Mouse (Mus musculus) MEL (cell line): ENCODE measurements around the gene Scgb1c1. TPM values are rescaled to one million over a fixed set of nuclear protein-coding genes. Genes with fewer than 3 reads are reported as not detected.
A peak's percentile ranks its signal among the peaks of the same experiment; 100 is the strongest.

ENCODE experiments used
- DNase-seq: peaks from one replicate; pipeline ENCODE4 v3.0.0; 2011; ENCODE audit warnings: low read depth, low spot score
- H3K27ac ChIP-seq: 2 replicates; pipeline ENCODE4 v1.5.1; 2012; ENCODE audit warnings: low read depth, mild to moderate bottlenecking, control low read depth, low read length, moderate library complexity; ENCODE audit not compliant: control insufficient read depth
- H3K27me3 ChIP-seq, 2 experiments: fragments of 150-350 bp in 1 of 2; sonication (generic) in 1 of 2; 2 replicates each; pipeline ENCODE4 v1.6.1; 2012; ENCODE audit warnings: low read length in 2 of 2, mild to moderate bottlenecking in 2 of 2, improper control_type of control experiment in 1 of 2, moderate library complexity in 1 of 2; ENCODE audit not compliant: insufficient read depth in 2 of 2, control insufficient read depth in 1 of 2
- H3K36me3 ChIP-seq, 2 experiments: 2 replicates each; pipeline ENCODE4 v1.6.1; 2012 to 2014; ENCODE audit warnings: low read length in 2 of 2, improper control_type of control experiment in 1 of 2, inconsistent platforms in 1 of 2, mild to moderate bottlenecking in 1 of 2; ENCODE audit not compliant: insufficient read depth in 2 of 2, control insufficient read depth in 1 of 2
- H3K4me1 ChIP-seq, 2 experiments: fragments of 150-350 bp in 1 of 2; sonication (generic) in 1 of 2; 2 replicates each; pipeline ENCODE4 v1.6.1; 2012; ENCODE audit warnings: low read length in 2 of 2, improper control_type of control experiment in 1 of 2, mild to moderate bottlenecking in 1 of 2; ENCODE audit not compliant: insufficient read depth in 2 of 2, control insufficient read depth in 1 of 2
- H3K4me3 ChIP-seq, 2 experiments: fragments of 150-350 bp in 1 of 2; sonication (generic) in 1 of 2; 2 replicates each; pipeline ENCODE4 v1.5.1; 2012; ENCODE audit warnings: low read depth in 2 of 2, low read length in 2 of 2, mild to moderate bottlenecking in 2 of 2, moderate library complexity in 2 of 2, control low read depth in 1 of 2, improper control_type of control experiment in 1 of 2; ENCODE audit not compliant: control insufficient read depth in 1 of 2, insufficient read depth in 1 of 2
- H3K79me2 ChIP-seq: 2 replicates; pipeline ENCODE4 v1.6.1; 2012; ENCODE audit warnings: mild to moderate bottlenecking, low read length, moderate library complexity; ENCODE audit not compliant: control insufficient read depth, poor library complexity, insufficient read depth
- H3K9ac ChIP-seq: 2 replicates; pipeline ENCODE4 v1.6.1; 2012; ENCODE audit warnings: low read depth, mild to moderate bottlenecking, control low read depth, low read length, moderate library complexity; ENCODE audit not compliant: control insufficient read depth, poor library complexity, severe bottlenecking
- H3K9me3 ChIP-seq: fragments of 150-350 bp; sonication (generic); replicated peaks from 2 replicates; pipeline ENCODE4 v1.6.1; 2012; ENCODE audit warnings: mild to moderate bottlenecking, low read length, improper control_type of control experiment, moderate library complexity; ENCODE audit not compliant: insufficient read depth
- CHD2 ChIP-seq: IDR thresholded peaks from 2 replicates; pipeline ENCODE4 v1.6.1; 2011; ENCODE audit warnings: low read length, improper control_type of control experiment
- CTCF ChIP-seq, 3 experiments: IDR thresholded peaks in 2 of 3; conservative IDR thresholded peaks in 1 of 3; 2 replicates each; pipeline ENCODE4 v1.5.1; 2011 to 2012; ENCODE audit warnings: low read length in 3 of 3, low read depth in 2 of 3, mild to moderate bottlenecking in 2 of 3, improper control_type of control experiment in 1 of 3, inconsistent platforms in 1 of 3, mixed read lengths in 1 of 3, moderate library complexity in 1 of 3; ENCODE audit not compliant: control insufficient read depth in 1 of 3, insufficient read depth in 1 of 3, poor library complexity in 1 of 3, severe bottlenecking in 1 of 3
- E2F4 ChIP-seq: IDR thresholded peaks from 2 replicates; pipeline ENCODE4 v1.6.1; 2011; ENCODE audit warnings: low read depth, low read length, improper control_type of control experiment, borderline replicate concordance
- ETS1 ChIP-seq: IDR thresholded peaks from 2 replicates; pipeline ENCODE4 v1.6.1; 2012; ENCODE audit warnings: low read depth, mild to moderate bottlenecking, inconsistent platforms, low read length, improper control_type of control experiment, moderate library complexity
- GATA1 ChIP-seq: IDR thresholded peaks from 2 replicates; pipeline ENCODE4 v1.6.1; 2011; ENCODE audit warnings: low read depth, low read length, improper control_type of control experiment
- JUND ChIP-seq: IDR thresholded peaks from 2 replicates; pipeline ENCODE4 v1.6.1; 2011; ENCODE audit warnings: low read depth, mild to moderate bottlenecking, improper control_type of control experiment, low read length
- KAT2A ChIP-seq: conservative IDR thresholded peaks from 2 replicates; pipeline ENCODE4 v1.6.1; 2012; ENCODE audit warnings: low read depth, low read length, improper control_type of control experiment, inconsistent platforms
- MAX ChIP-seq: IDR thresholded peaks from 2 replicates; pipeline ENCODE4 v1.6.1; 2011; ENCODE audit warnings: low read length, improper control_type of control experiment
- MAZ ChIP-seq: IDR thresholded peaks from 2 replicates; pipeline ENCODE4 v1.6.1; 2012; ENCODE audit warnings: low read depth, mild to moderate bottlenecking, inconsistent platforms, low read length, improper control_type of control experiment
- MEF2A ChIP-seq: IDR thresholded peaks from 2 replicates; pipeline ENCODE4 v1.6.1; 2014; ENCODE audit warnings: low read depth, mild to moderate bottlenecking, inconsistent platforms, low read length, improper control_type of control experiment; ENCODE audit not compliant: poor library complexity, insufficient replicate concordance, severe bottlenecking; ENCODE audit errors: extremely low read depth
- MXI1 ChIP-seq: IDR thresholded peaks from 2 replicates; pipeline ENCODE4 v1.6.1; 2011; ENCODE audit warnings: mild to moderate bottlenecking, low read depth, low read length, improper control_type of control experiment
- NELFE ChIP-seq: IDR thresholded peaks from 2 replicates; pipeline ENCODE4 v1.6.1; 2011; ENCODE audit warnings: low read depth, low read length, improper control_type of control experiment
- POLR2A ChIP-seq, 2 experiments: IDR thresholded peaks; 2 replicates each; pipeline ENCODE4 v1.6.1; 2011 to 2012; ENCODE audit warnings: low read length in 2 of 2, mild to moderate bottlenecking in 2 of 2, control low read depth in 1 of 2, improper control_type of control experiment in 1 of 2, low read depth in 1 of 2, moderate library complexity in 1 of 2; ENCODE audit not compliant: control insufficient read depth in 1 of 2, insufficient read depth in 1 of 2, poor library complexity in 1 of 2
- SIN3A ChIP-seq: IDR thresholded peaks from 2 replicates; pipeline ENCODE4 v1.6.1; 2012; ENCODE audit warnings: low read length, improper control_type of control experiment, inconsistent platforms
- SMC3 ChIP-seq: IDR thresholded peaks from 2 replicates; pipeline ENCODE4 v1.6.1; 2011; ENCODE audit warnings: low read depth, low read length, improper control_type of control experiment
- TAL1 ChIP-seq: IDR thresholded peaks from 2 replicates; pipeline ENCODE4 v1.6.1; 2012; ENCODE audit warnings: mild to moderate bottlenecking, inconsistent platforms, low read length, moderate library complexity, mixed read lengths
- TBP ChIP-seq: IDR thresholded peaks from 2 replicates; pipeline ENCODE4 v1.8.0; 2011; ENCODE audit warnings: low read depth, low read length, improper control_type of control experiment
- UBTF ChIP-seq: IDR thresholded peaks from 2 replicates; pipeline ENCODE4 v1.6.1; 2012; ENCODE audit warnings: low read depth, mild to moderate bottlenecking, inconsistent platforms, low read length, improper control_type of control experiment, moderate library complexity, borderline replicate concordance; ENCODE audit not compliant: insufficient read depth
- ZC3H11A ChIP-seq: IDR thresholded peaks from 2 replicates; pipeline ENCODE4 v1.6.1; 2012; ENCODE audit warnings: low read depth, mild to moderate bottlenecking, inconsistent platforms, low read length, improper control_type of control experiment
- ZKSCAN1 ChIP-seq: IDR thresholded peaks from 2 replicates; pipeline ENCODE4 v1.6.1; 2012; ENCODE audit warnings: low read depth, mild to moderate bottlenecking, inconsistent platforms, low read length, improper control_type of control experiment, moderate library complexity
- ZNF384 ChIP-seq: IDR thresholded peaks from 2 replicates; pipeline ENCODE4 v1.6.1; 2012; ENCODE audit warnings: low read depth, mild to moderate bottlenecking, inconsistent platforms, low read length, improper control_type of control experiment
- polyA plus RNA-seq, 2 experiments: library from polyadenylated mRNA; stranded (reverse) in 1 of 2; unstranded in 1 of 2; fragments of >175 nt in 1 of 2; fragments of >200 nt in 1 of 2; gene quantifications; 2 replicates each; pipeline versions ENCODE4 v1.2.1 to v1.2.4; 2012; ENCODE audit warnings: low replicate concordance in 2 of 2, low read depth in 1 of 2; ENCODE audit not compliant: insufficient read length in 2 of 2, insufficient read depth in 1 of 2, missing spikeins in 1 of 2
- total RNA-seq: library from RNA; depleted of rRNA; stranded (reverse); fragments of 300-350 nt; gene quantifications from 2 replicates; pipeline ENCODE4 v1.2.3, GENCODE M21; 2012

Gene Scgb1c1
- total and polyA plus RNA-seq, 3 experiments = not detected

DNA sequence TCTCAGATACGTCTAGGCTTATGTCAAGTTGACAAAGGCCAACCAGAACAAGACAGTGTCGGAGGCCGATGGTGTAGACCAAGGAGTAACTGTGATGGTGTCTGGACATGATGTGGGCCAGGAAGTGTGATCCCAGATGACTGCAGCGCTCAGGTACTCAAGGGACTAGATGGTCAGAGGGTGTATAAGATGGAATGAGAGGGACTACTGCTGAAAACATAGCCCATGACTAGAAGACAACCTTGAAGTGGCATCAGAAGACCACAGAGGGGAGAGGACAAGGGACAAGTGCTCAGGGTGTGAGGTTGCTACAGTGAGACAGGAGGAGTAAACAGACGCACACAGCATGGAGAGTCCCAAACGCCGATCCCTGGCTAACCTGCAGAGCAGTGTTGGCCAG lies 1.5 kb upstream of the Scgb1c1 start:
- Histone ChIP-seq H3K4me3 (no peak overlapping the region), H3K27ac (no peak overlapping the region), H3K27me3 (no peaks in the 10 kb centered on the region; a peak in 1 of 4 replicates), H3K79me2 (no peaks in the 10 kb centered on the region), H3K4me1 (peaks cover 0 to 2% of the 10 kb centered on the region in 2 experiments; a peak in 1 of 4 replicates), H3K36me3 (no peaks in the 10 kb centered on the region; a peak in 1 of 4 replicates), H3K9ac (no peak overlapping the region), H3K9me3 (no peaks in the 10 kb centered on the region)
- DNase-seq = no peak
- no peak for TF ChIP-seq ZNF384
- TF ChIP-seq GATA1 = no peak
- no peak for TF ChIP-seq CHD2
- TF ChIP-seq TAL1 = no peak
- no peak for TF ChIP-seq NELFE
- no peak for TF ChIP-seq UBTF
- TF ChIP-seq MEF2A = no peak
- no peak for TF ChIP-seq MXI1
- no peak for TF ChIP-seq ZKSCAN1
- TF ChIP-seq MAZ = no peak
- TF ChIP-seq POLR2A (IDR thresholded peaks at IDR 0.05; ENCODE audit: control insufficient read depth in 1 of 2, insufficient read depth in 1 of 2, low read depth in 1 of 2, low read length in 2 of 2, poor library complexity in 1 of 2) = no peak
- TF ChIP-seq ETS1 = no peak
- no peak for TF ChIP-seq KAT2A
- no peak for TF ChIP-seq ZC3H11A
- no peak for TF ChIP-seq MAX
- no peak for TF ChIP-seq TBP
- no peak for TF ChIP-seq SMC3
- TF ChIP-seq, all 39 proteins: peak for 0

GRCm38 (mm10) chr7:140845683-140846082 lies 336 bp downstream of the Scgb1c1 start:
- no peak overlapping the region for H3K9ac ChIP-seq
- H3K9me3 ChIP-seq = no peaks in the 10 kb centered on the region
- no peaks in the 10 kb centered on the region for H3K36me3 ChIP-seq
- no peaks in the 10 kb centered on the region for H3K4me1 ChIP-seq
- H3K79me2 ChIP-seq = no peaks in the 10 kb centered on the region
- TF ChIP-seq JUND (no peak), E2F4 (no peak), SIN3A (no peak), ZNF384 (no peak), TAL1 (no peak), CTCF (IDR thresholded peaks at IDR 0.05 in 2 of 3, conservative IDR thresholded peaks at IDR 0.05 in 1 of 3; ENCODE audit: control insufficient read depth in 1 of 3, insufficient read depth in 1 of 3, low read depth in 2 of 3, low read length in 3 of 3, poor library complexity in 1 of 3, severe bottlenecking in 1 of 3) (peak; percentile 8 to 29 (median 29); a peak in 3 of 6 replicates)
- no peaks in the 10 kb centered on the region; a peak in 1 of 4 replicates for H3K27me3 ChIP-seq
- H3K27ac ChIP-seq = no peak overlapping the region
- DNase-seq = no peak
- no peak overlapping the region for H3K4me3 ChIP-seq
